ENCODE assay signal across 9 mouse cellular contexts in genomic region chr10:118810908-118811711, GRCm38 (mm10). TPM values are rescaled to one million over a fixed set of nuclear protein-coding genes. Genes with fewer than 3 reads are reported as not detected.
DNase-seq lines count a peak whose midpoint lies in the region; ATAC-seq lines count a peak whose summit lies in the region.
"Had no signal": no experiment of that assay in that cellular context is flagged by ENCODE, and none has a peak within 500 bp of the region (broad histone marks: within the 10 kb centered on the region; RNA-seq: fewer than 3 reads in every experiment).

No protein-coding gene starts in this region.

- peak; percentile 66 for ATAC-seq in megakaryocyte progenitor cell, adult 5-6 weeks (replicated peaks; ENCODE audit: poor library complexity)
- ATAC-seq in frontal cortex, adult (ENCODE audit: low TSS enrichment), result no peak

- no peaks in the 10 kb centered on the region for H3K36me3 ChIP-seq in heart, embryonic 10.5 days
- H3K36me3 ChIP-seq: limb, embryonic 15.5 days had no signal

- H3K4me1 ChIP-seq in heart, embryonic 10.5 days, result peaks cover 21% of the 10 kb centered on the region

- H3K4me3 ChIP-seq in heart, embryonic 10.5 days, result no peak overlapping the region
- H3K4me3 ChIP-seq: limb, embryonic 15.5 days had no signal

- no peaks in the 10 kb centered on the region for H3K9me3 ChIP-seq in heart, embryonic 10.5 days
- H3K9me3 ChIP-seq: limb, embryonic 15.5 days had no signal

- H3K27ac ChIP-seq in heart, embryonic 10.5 days, result 0 out of 2 replicates have a peak overlapping the region, but pooled peaks have one; percentile 1
- H3K27ac ChIP-seq: limb, embryonic 15.5 days had no signal

- WGBS in heart, embryonic 10.5 days, result 37% methylated on average over 16 of the region's 16 CpGs

- intact Hi-C loops in heart, postnatal 25 days (cut with DNase I), result loop anchor here (5.0 kb wide), 1 partner anchor 56 kb away; no protein-coding TSS in a partner anchor

- peak; percentile 95 for DNase-seq in heart, adult 11 months
- no peak for DNase-seq in heart, postnatal 25 days (ENCODE audit: low spot score)
- DNase-seq in heart, embryonic 10.5 days (ENCODE audit: low spot score), result no peak
- DNase-seq in kidney, postnatal 10 days, result peak; percentile 83
- no peak for DNase-seq in urinary bladder, adult 2 months (ENCODE audit: low spot score)
- no peak for DNase-seq in retina, embryonic 14.5 days (ENCODE audit: low spot score)

- no peaks in the 10 kb centered on the region for H3K27me3 ChIP-seq in heart, embryonic 10.5 days (ENCODE audit: insufficient read depth, poor library complexity, severe bottlenecking)
- H3K27me3 ChIP-seq: limb, embryonic 15.5 days had no signal

RNA-seq across cellular contexts. Expression of gene Dyrk2, which starts 58.9 kb away (rescaled TPM):
- 10 to 100 TPM; 39.7 to 43.6 TPM for total RNA-seq in heart, postnatal 25 days (2021)
- polyA plus RNA-seq in heart, embryonic 10.5 days (2016; fragmentation: Nextera tagmentation; extraction: Ambion mirVana), result 9.3 and 11.4 TPM in 2 replicates
- 13.6 and 16.7 TPM in 2 replicates for total RNA-seq in megakaryocyte progenitor cell, adult 5-6 weeks (2015)
- total RNA-seq in megakaryocyte progenitor cell, adult 5-6 weeks (2017), result 10.5 and 11.2 TPM in 2 replicates
- polyA plus RNA-seq in urinary bladder, adult 2 months (2012; rRNA removed), result 17.8 and 22.1 TPM in 2 replicates

Comparison
In these comparisons a context has a peak if more than half of its experiments do, and no peak if none do; other contexts are left out.
1. DNase-seq: peak in heart, adult 11 months (single experiment) and kidney, postnatal 10 days (single experiment); none in heart, postnatal 25 days (single experiment), heart, embryonic 10.5 days (single experiment), urinary bladder, adult 2 months (single experiment) and retina, embryonic 14.5 days (single experiment).